Mouse (Mus musculus) G1E (cell line): ENCODE results near the gene Gm10300. TPM values are rescaled to one million over a fixed set of nuclear protein-coding genes. Genes with fewer than 3 reads are reported as not detected.
A peak's percentile ranks its signal among the peaks of the same experiment; 100 is the strongest.

Experiments used
- ATAC-seq: 2 replicates; pipeline ENCODE4 v1.8.0; 2016; ENCODE audit warnings: mild to moderate bottlenecking; ENCODE audit not compliant: insufficient number of reproducible peaks, poor library complexity, low FRiP score, severe bottlenecking; ENCODE audit errors: extremely low read depth
- DNase-seq: peaks from one replicate; pipeline ENCODE4 v3.0.0; 2012; ENCODE audit warnings: low spot score
- H3K27me3 ChIP-seq: 2 replicates; pipeline ENCODE4 v1.6.1; 2012; ENCODE audit warnings: mild to moderate bottlenecking, low read length, inconsistent platforms; ENCODE audit not compliant: insufficient read depth
- H3K36me3 ChIP-seq: replicated peaks from 2 replicates; pipeline ENCODE3; 2012; ENCODE audit warnings: mild to moderate bottlenecking, inconsistent platforms
- H3K4me1 ChIP-seq: 2 replicates; pipeline ENCODE4 v1.6.1; 2012; ENCODE audit warnings: low read depth, low read length, inconsistent platforms, mixed read lengths; ENCODE audit not compliant: insufficient read depth
- H3K4me3 ChIP-seq: 2 replicates; pipeline ENCODE4 v1.5.1; 2012; ENCODE audit warnings: low read depth, mild to moderate bottlenecking, inconsistent platforms, low read length, moderate library complexity, mixed read lengths
- H3K9me3 ChIP-seq: replicated peaks from 2 replicates; pipeline ENCODE4 v1.6.1; 2012; ENCODE audit warnings: inconsistent platforms
- CTCF ChIP-seq: IDR thresholded peaks from 2 replicates; pipeline ENCODE4 v1.5.1; 2012; ENCODE audit warnings: low read depth, low read length, inconsistent platforms, mixed read lengths
- GATA1 ChIP-seq: IDR thresholded peaks from 2 replicates; pipeline ENCODE4 v1.6.1; 2012; ENCODE audit warnings: borderline replicate concordance, low read length, inconsistent platforms, mixed read lengths
- GATA2 ChIP-seq: IDR thresholded peaks from 2 replicates; pipeline ENCODE4 v1.6.1; 2012; ENCODE audit warnings: low read depth, low read length, inconsistent platforms, borderline replicate concordance
- POLR2AphosphoS5 ChIP-seq: IDR thresholded peaks from 2 replicates; pipeline ENCODE4 v1.6.1; 2012; ENCODE audit warnings: low read depth, low read length, inconsistent platforms; ENCODE audit not compliant: insufficient replicate concordance
- TAL1 ChIP-seq: conservative IDR thresholded peaks from 2 replicates; pipeline ENCODE4 v1.6.1; 2012; ENCODE audit warnings: low read depth, low read length, inconsistent platforms, mixed read lengths
- polyA plus RNA-seq: library from polyadenylated mRNA; stranded (reverse); fragments of >175 nt; gene quantifications from 2 replicates; pipeline ENCODE4 v1.2.3, GENCODE M21; 2012
- total RNA-seq, 2 experiments: library from RNA; stranded (forward) in 1 of 2; stranded (reverse) in 1 of 2; fragments of 200-1000 nt in 1 of 2; fragments of >200 nt in 1 of 2; fragmentation: Nextera tagmentation in 1 of 2; gene quantifications; 2 replicates each; pipeline ENCODE4 v1.2.3; 2014 to 2017

Gm10300 gene
- total and polyA plus RNA-seq, 3 experiments, result 0.16 to 1.2 (median 0.26) TPM

- Histone ChIP-seq H3K4me1 (peaks cover 69% of the 10 kb centered on the region), H3K36me3 (peaks cover 46% of the 10 kb centered on the region), H3K27me3 (no peaks in the 10 kb centered on the region), H3K9me3 (no peaks in the 10 kb centered on the region), H3K4me3 (peak overlapping the region; percentile 75)
- DNase-seq (no peak), ATAC-seq (no peak)
- TF ChIP-seq GATA1, result no peak
- TF ChIP-seq CTCF, result no peak
- TF ChIP-seq POLR2AphosphoS5, result no peak
- TF ChIP-seq GATA2, result no peak
Measured at GRCm38 (mm10) chr4:132049549-132050200, 24.8 kb upstream of the Gm10300 start.

DNA sequence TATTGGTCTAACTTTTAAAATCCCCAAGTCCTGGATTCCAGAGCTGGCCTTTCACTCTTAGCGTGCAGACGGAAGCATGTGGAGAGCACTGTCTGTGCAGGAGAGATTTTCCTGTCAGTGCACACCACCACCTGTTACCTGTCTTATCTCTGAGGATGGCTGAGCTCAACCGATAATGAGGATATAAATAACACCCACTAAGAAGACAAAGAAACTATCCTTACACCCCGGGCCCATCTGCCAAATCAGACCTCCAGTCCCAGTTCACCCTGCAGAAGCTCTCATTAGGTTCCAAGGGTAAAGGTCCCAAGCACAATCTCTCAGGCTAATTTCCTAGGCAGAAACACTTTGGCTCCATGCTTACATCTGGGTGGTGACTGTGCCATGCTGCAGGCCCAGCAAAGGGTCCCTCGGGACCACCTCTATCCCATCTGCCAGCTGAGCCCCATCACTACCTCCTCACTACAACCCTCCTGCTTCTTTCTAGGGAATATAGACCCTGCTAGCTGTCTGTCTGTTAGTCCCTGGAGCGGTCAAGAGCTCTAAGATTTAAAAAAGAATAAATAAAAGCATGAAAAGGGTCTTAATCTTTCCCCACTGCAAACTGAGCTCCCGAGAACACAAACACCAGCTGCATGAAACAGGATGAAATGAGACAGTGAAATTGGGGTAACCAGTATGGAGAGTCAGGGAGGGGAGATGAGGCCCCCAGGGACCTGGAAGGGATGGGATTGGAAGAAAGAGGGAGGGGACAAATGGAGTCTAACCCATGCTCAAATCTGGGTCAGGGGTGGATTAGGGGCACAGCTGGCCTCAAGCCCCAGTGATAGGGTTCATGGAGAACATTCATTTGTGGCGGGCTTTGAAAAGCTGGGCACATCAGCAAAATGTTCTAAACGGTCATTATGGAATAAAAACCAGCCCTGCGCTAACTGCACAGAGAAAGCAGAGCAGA lies 22.9 kb upstream of the Gm10300 start:
- Histone ChIP-seq H3K9me3 (no peaks in the 10 kb centered on the region), H3K4me3 (no peak overlapping the region; the same call in 1 of the 2 replicates), H3K27me3 (no peaks in the 10 kb centered on the region), H3K4me1 (peaks cover 67% of the 10 kb centered on the region), H3K36me3 (peaks cover 60% of the 10 kb centered on the region)
- DNase-seq (no peak), ATAC-seq (no peak)
- TF ChIP-seq GATA1 (no peak), TAL1 (peak; percentile 31; the same call in 1 of the 2 replicates)

- Histone ChIP-seq H3K4me3 (no peak overlapping the region), H3K27me3 (no peaks in the 10 kb centered on the region), H3K9me3 (no peaks in the 10 kb centered on the region), H3K4me1 (peaks cover 71% of the 10 kb centered on the region), H3K36me3 (peaks cover 81% of the 10 kb centered on the region)
- DNase-seq (no peak), ATAC-seq (no peak)
- TF ChIP-seq TAL1 (no peak), GATA2 (no peak), GATA1 (no peak), POLR2AphosphoS5 (no peak)
Measured at GRCm38 (mm10) chr4:132057311-132057710, 17.2 kb upstream of the Gm10300 start.

DNA sequence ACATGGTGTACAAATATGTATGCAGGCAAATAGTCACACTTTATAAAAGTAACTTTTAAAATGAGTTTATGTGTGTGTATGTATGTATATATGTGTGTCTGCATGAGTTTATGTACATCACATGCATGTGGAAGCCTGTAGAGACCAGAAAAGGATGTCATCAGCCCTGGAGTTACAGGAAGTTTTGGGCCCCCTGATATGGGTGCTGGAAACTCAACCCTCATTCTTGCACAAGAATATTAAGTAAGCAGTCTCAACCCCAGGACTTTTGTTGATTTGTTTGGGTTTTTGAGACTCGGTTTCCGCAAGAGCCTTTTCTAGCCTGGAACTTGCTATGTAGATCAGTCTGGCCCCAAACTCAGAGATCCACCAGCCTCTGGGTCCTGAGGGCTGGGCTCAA lies 15.0 kb upstream of the Gm10300 start:
- H3K36me3 ChIP-seq, result peaks cover 91% of the 10 kb centered on the region
- no peaks in the 10 kb centered on the region for H3K9me3 ChIP-seq
- DNase-seq, result no peak
- H3K4me1 ChIP-seq, result peaks cover 84% of the 10 kb centered on the region
- ATAC-seq, result no peak
- no peak overlapping the region for H3K4me3 ChIP-seq
- H3K27me3 ChIP-seq, result no peaks in the 10 kb centered on the region
- TF ChIP-seq POLR2AphosphoS5 (no peak), GATA2 (no peak), TAL1 (no peak), GATA1 (no peak), CTCF (no peak)

- ATAC-seq, result no peak
- H3K36me3 ChIP-seq, result peaks cover 93% of the 10 kb centered on the region
- peaks cover 86% of the 10 kb centered on the region for H3K4me1 ChIP-seq
- H3K9me3 ChIP-seq, result no peaks in the 10 kb centered on the region
- DNase-seq, result no peak
- no peaks in the 10 kb centered on the region for H3K27me3 ChIP-seq
- no peak overlapping the region for H3K4me3 ChIP-seq
- TF ChIP-seq POLR2AphosphoS5 (no peak), CTCF (no peak), GATA1 (no peak), TAL1 (no peak), GATA2 (no peak)
Measured at GRCm38 (mm10) chr4:132060040-132060832, 14.3 kb upstream of the Gm10300 start.

- no peak overlapping the region for H3K4me3 ChIP-seq
- no peak for TF ChIP-seq CTCF
- TF ChIP-seq POLR2AphosphoS5, result no peak
- no peak for TF ChIP-seq TAL1
- TF ChIP-seq GATA2, result no peak
- no peak for TF ChIP-seq GATA1
- no peaks in the 10 kb centered on the region for H3K27me3 ChIP-seq
- no peak for ATAC-seq
- no peaks in the 10 kb centered on the region for H3K9me3 ChIP-seq
- H3K36me3 ChIP-seq, result peaks cover 95% of the 10 kb centered on the region
- DNase-seq, result no peak
- H3K4me1 ChIP-seq, result peaks cover 88% of the 10 kb centered on the region
Measured at GRCm38 (mm10) chr4:132062289-132062688, 12.2 kb upstream of the Gm10300 start.
